Mouse (Mus musculus) neural tube, embryonic 13.5 days (tissue): ENCODE measurements at regions not wholly inside any gene's neighbourhood (a gene's known extent, or its start where the extent isn't known, plus 50 kb on each side); places are given as distances from the start of the nearest gene placed in this dataset.

ENCODE experiments used
- ATAC-seq: fragments of 200-750 bp; cut with Nextera tagmentation; 2 replicates; pipeline ENCODE4 v1.8.0; 2017; ENCODE audit warnings: low read depth, mild to moderate bottlenecking, moderate TSS enrichment, moderate library complexity
- H3K27ac ChIP-seq: fragments of 300-500 bp; sonication (generic); replicated peaks from 2 replicates; pipeline ENCODE4 v1.5.1; 2015; ENCODE audit warnings: moderate library complexity, mild to moderate bottlenecking, inconsistent platforms
- H3K27me3 ChIP-seq: fragments of 300-500 bp; sonication (generic); 2 replicates; pipeline ENCODE4 v1.6.1; 2015; ENCODE audit warnings: mild to moderate bottlenecking, inconsistent platforms
- H3K36me3 ChIP-seq: fragments of 300-500 bp; sonication (generic); 2 replicates; pipeline ENCODE4 v1.6.1; 2015; ENCODE audit warnings: mild to moderate bottlenecking, inconsistent platforms
- H3K4me1 ChIP-seq: fragments of 300-500 bp; sonication (generic); replicated peaks from 2 replicates; pipeline ENCODE4 v1.6.1; 2015; ENCODE audit warnings: inconsistent platforms
- H3K4me2 ChIP-seq: fragments of 300-500 bp; sonication (generic); 2 replicates; pipeline ENCODE4 v1.6.1; 2015; ENCODE audit warnings: inconsistent platforms, mild to moderate bottlenecking, moderate library complexity
- H3K4me3 ChIP-seq: fragments of 300-500 bp; sonication (generic); 2 replicates; pipeline ENCODE4 v1.5.1; 2015; ENCODE audit warnings: mild to moderate bottlenecking, inconsistent platforms
- H3K9ac ChIP-seq: fragments of 300-500 bp; sonication (generic); 2 replicates; pipeline ENCODE4 v1.6.1; 2015; ENCODE audit warnings: moderate library complexity, mild to moderate bottlenecking, inconsistent platforms
- H3K9me3 ChIP-seq: fragments of 300-500 bp; sonication (generic); 2 replicates; pipeline ENCODE4 v1.6.1; 2016; ENCODE audit warnings: inconsistent platforms
- WGBS: fragments of 180-500 bp; shearing (Covaris S2); methylation state at CpG from one replicate; pipeline ENCODE4 v1.1.7; 2015; 5-methylcytosine and 5-hydroxymethylcytosine counted together

DNA sequence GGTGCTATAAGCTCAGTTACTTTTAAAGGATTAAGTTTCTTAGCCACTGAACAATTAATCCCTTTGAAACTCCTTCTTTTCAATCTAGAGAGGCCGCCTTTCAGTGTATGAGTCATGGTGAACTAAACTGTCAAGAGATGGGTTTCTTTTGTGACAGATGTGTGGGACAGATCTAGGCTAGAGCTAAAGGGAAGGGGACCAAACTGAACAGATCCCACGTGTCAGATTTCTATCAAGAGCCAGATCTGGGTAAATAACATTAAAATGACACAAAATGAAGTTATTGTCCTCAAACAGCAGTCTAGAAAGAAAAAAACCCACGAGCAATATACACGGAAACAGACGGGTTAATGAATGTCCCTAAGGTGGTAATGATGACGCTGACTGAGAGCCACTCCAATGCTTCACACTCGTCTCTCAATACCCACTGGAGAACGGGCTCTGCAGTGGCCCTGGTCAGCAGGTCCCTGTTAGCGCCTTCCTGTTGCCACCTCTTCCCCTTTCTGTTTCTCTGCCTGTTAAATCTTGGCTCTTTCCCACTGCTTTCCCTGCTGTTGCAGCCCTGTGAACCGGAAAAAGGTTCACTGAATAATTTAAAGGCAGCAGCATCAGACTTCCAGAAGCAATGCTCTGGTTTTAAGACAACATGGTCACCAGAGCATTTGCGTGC, 52.7 kb upstream of the Rab3gap2 start:
- H3K27ac ChIP-seq = no peak overlapping the region
- peaks cover 5% of the 10 kb centered on the region; the same call in 1 of the 2 replicates for H3K4me1 ChIP-seq
- no peaks in the 10 kb centered on the region for H3K36me3 ChIP-seq
- no peak overlapping the region for H3K9ac ChIP-seq
- ATAC-seq = no peak
- H3K4me2 ChIP-seq = no peak overlapping the region
- H3K27me3 ChIP-seq = no peaks in the 10 kb centered on the region
- 61% methylated on average over 11 of the region's 11 CpGs for WGBS
- H3K4me3 ChIP-seq = no peak overlapping the region
- H3K9me3 ChIP-seq = no peaks in the 10 kb centered on the region

- Histone ChIP-seq H3K4me2 (no peak overlapping the region), H3K36me3 (no peaks in the 10 kb centered on the region), H3K9ac (no peak overlapping the region), H3K27ac (no peak overlapping the region), H3K4me3 (no peak overlapping the region), H3K27me3 (no peaks in the 10 kb centered on the region), H3K9me3 (no peaks in the 10 kb centered on the region), H3K4me1 (peaks cover 5% of the 10 kb centered on the region; the same call in 1 of the 2 replicates)
- no peak for ATAC-seq
- 87% methylated on average over 15 of the region's 15 CpGs for WGBS
Observed at GRCm38 (mm10) chr1:185150431-185151129, 53.3 kb upstream of the Rab3gap2 start.

- Histone ChIP-seq H3K4me2 (no peak overlapping the region), H3K4me3 (no peak overlapping the region), H3K9me3 (no peaks in the 10 kb centered on the region), H3K27me3 (no peaks in the 10 kb centered on the region), H3K4me1 (no peaks in the 10 kb centered on the region), H3K9ac (no peak overlapping the region), H3K36me3 (no peaks in the 10 kb centered on the region), H3K27ac (no peak overlapping the region)
- WGBS = 95% methylated on average over 1 of the region's 1 CpGs
- ATAC-seq = no peak
Observed at GRCm38 (mm10) chr1:185144791-185145190, 59.1 kb upstream of the Rab3gap2 start.

DNA sequence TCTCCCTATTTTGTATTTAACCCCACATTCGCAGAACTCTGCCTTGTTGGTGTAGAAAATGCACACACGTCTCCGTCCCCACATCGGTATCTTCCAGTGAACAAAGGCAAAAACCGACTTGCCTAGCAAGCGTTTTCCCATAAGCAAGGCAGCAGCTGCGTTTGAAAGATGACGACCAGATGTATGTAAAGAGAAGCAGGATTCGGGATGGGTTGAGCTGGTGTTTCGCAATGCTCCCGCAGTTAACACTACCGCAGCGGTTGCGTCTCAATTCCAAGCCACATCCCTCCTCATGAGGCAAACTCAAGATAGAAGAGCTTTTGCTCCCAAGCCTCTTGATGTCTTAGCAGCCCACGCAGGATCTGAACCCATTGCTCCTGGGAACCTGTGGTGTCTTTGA, 59.9 kb upstream of the Rab3gap2 start:
- ATAC-seq = no peak
- no peaks in the 10 kb centered on the region for H3K36me3 ChIP-seq
- no peak overlapping the region for H3K4me2 ChIP-seq
- no peaks in the 10 kb centered on the region for H3K27me3 ChIP-seq
- no peak overlapping the region for H3K9ac ChIP-seq
- H3K4me1 ChIP-seq = no peaks in the 10 kb centered on the region
- H3K27ac ChIP-seq = no peak overlapping the region
- H3K9me3 ChIP-seq = no peaks in the 10 kb centered on the region
- H3K4me3 ChIP-seq = no peak overlapping the region
- 93% methylated on average over 15 of the region's 15 CpGs for WGBS

GRCm38 (mm10) chr1:185140317-185140716, 63.6 kb upstream of the Rab3gap2 start:
- H3K9ac ChIP-seq = no peak overlapping the region
- WGBS = 81% methylated on average over 5 of the region's 5 CpGs
- H3K27me3 ChIP-seq = no peaks in the 10 kb centered on the region
- no peak overlapping the region for H3K4me3 ChIP-seq
- H3K36me3 ChIP-seq = no peaks in the 10 kb centered on the region
- H3K4me1 ChIP-seq = no peaks in the 10 kb centered on the region
- no peaks in the 10 kb centered on the region for H3K9me3 ChIP-seq
- no peak overlapping the region for H3K27ac ChIP-seq
- ATAC-seq = no peak
- no peak overlapping the region for H3K4me2 ChIP-seq

DNA sequence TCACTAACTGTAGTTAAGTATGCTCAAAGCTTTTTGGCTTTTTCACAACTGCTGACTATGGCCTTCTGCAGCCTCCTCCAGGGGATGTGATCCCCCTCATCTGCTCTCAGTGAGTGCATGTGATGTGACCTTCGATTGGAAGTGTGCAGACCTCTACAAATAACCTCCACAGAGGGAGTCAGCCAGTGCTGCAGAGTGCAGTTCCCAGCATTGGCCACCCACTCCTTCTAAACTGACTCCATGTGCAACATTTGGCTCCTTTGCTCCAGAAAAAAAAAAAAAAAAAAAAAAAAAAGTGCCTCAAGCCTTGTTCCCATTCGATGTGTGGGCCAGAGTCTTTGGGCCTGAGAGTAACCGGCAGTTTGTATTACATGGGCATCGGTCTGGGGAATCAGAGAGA, 75.7 kb upstream of the Rab3gap2 start:
- Histone ChIP-seq H3K9me3 (no peaks in the 10 kb centered on the region), H3K36me3 (no peaks in the 10 kb centered on the region), H3K4me2 (no peak overlapping the region), H3K27ac (no peak overlapping the region), H3K4me3 (no peak overlapping the region), H3K9ac (no peak overlapping the region), H3K4me1 (no peaks in the 10 kb centered on the region), H3K27me3 (no peaks in the 10 kb centered on the region)
- 68% methylated on average over 4 of the region's 4 CpGs for WGBS
- ATAC-seq = no peak

DNA sequence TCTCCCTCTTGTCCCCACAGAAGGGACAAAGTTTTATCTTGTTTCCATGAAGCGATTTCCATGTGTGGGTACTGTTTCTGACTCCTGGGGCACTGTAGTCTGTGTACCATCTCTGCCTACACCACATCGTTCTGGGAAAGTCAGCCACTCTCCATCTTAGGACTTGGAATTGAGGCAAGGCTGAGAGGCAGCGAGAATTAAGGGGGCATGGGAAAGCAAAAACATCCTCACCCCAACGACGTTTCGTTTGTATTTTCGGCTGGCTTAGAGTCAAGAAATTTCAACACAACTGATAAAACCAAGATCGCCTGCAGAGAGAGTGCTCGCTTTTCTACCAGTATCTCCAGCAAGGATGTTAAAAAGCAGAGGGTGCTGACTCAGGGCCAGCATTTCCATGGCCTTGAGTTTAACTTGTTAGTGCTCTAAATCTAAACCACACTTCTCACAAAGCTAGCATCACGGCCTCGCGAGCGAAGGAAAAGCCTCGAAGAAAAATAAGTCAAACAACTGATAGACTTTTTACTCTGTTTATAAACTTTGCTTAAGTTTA, 78.1 kb upstream of the Rab3gap2 start:
- ATAC-seq = no peak
- H3K27ac ChIP-seq = no peak overlapping the region
- no peaks in the 10 kb centered on the region for H3K9me3 ChIP-seq
- no peaks in the 10 kb centered on the region for H3K36me3 ChIP-seq
- WGBS = 86% methylated on average over 14 of the region's 14 CpGs
- H3K4me3 ChIP-seq = no peak overlapping the region
- no peak overlapping the region for H3K4me2 ChIP-seq
- H3K4me1 ChIP-seq = no peaks in the 10 kb centered on the region
- H3K27me3 ChIP-seq = no peaks in the 10 kb centered on the region
- H3K9ac ChIP-seq = no peak overlapping the region

- Histone ChIP-seq H3K27ac (no peak overlapping the region), H3K27me3 (no peaks in the 10 kb centered on the region), H3K4me3 (no peak overlapping the region), H3K9me3 (no peaks in the 10 kb centered on the region), H3K4me2 (no peak overlapping the region), H3K36me3 (no peaks in the 10 kb centered on the region), H3K4me1 (no peaks in the 10 kb centered on the region), H3K9ac (no peak overlapping the region)
- no peak for ATAC-seq
- 85% methylated on average over 2 of the region's 2 CpGs for WGBS
Observed at GRCm38 (mm10) chr1:185121552-185121951, 82.4 kb upstream of the Rab3gap2 start.

DNA sequence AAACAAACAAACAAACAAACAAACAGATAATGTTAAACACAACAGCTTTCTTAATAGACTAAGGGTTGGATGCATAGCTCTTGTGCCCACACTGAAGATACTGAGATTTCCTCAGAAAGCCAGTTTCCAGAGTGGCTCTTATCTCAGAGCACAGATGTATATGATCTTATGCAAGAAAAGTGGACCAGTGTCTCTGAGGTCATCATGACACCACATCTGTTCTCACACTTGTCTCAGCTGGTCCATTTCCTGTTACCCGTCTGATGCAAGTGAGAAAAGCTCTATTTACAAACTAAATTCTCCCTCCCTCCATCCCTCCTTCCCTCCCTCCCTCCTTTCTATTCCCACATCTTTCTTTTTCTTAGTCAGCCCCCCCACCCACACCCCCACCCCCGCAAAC, 83.5 kb upstream of the Rab3gap2 start:
- Histone ChIP-seq H3K27me3 (no peaks in the 10 kb centered on the region), H3K36me3 (no peaks in the 10 kb centered on the region), H3K9me3 (no peaks in the 10 kb centered on the region), H3K9ac (no peak overlapping the region), H3K27ac (no peak overlapping the region), H3K4me2 (no peak overlapping the region), H3K4me3 (no peak overlapping the region), H3K4me1 (no peaks in the 10 kb centered on the region)
- WGBS = 75% methylated on average over 2 of the region's 2 CpGs
- ATAC-seq = no peak

DNA sequence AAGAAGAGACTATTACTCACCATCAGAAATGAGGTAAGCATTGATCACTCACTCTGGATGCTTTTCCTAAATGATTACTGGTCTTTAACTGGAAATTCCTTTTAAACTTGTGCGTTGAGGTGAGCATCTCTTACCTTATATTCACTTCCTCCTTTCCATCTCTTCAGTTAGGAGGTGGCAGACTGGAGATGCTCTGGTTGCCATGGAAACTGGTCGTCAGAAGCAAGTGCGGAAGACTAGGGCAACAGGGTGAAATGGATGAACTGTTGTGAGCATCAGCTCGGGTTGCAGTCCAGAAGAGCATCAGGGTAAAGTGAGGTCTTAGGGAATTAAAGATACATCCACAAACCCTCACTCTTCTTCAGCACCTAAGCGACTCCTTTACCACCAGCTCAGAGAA, 86.2 kb upstream of the Rab3gap2 start:
- Histone ChIP-seq H3K27me3 (no peaks in the 10 kb centered on the region), H3K36me3 (no peaks in the 10 kb centered on the region), H3K9me3 (no peaks in the 10 kb centered on the region), H3K4me3 (no peak overlapping the region), H3K4me1 (no peaks in the 10 kb centered on the region), H3K27ac (no peak overlapping the region), H3K4me2 (no peak overlapping the region), H3K9ac (no peak overlapping the region)
- no peak for ATAC-seq
- WGBS = 55% methylated on average over 5 of the region's 5 CpGs

DNA sequence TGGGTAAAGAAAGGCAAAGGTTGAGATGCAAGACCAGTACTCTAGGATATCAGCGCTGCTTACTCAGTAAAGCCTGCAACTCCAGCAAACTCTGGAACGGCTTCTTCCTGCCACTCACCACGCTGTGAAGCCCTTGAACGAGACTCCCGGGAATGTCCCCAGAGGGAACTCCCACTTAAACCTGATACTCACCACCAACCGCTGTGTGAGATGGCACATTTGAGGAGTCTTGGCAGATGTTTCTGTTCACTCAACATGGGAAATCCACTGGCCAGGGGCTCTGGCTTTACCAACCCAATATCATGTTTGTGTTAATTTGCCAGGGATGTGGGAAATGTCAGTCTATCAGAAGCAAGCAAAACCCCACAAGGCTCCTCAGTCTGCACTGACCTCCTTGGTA, 90.2 kb upstream of the Rab3gap2 start:
- Histone ChIP-seq H3K4me2 (no peak overlapping the region), H3K4me1 (no peaks in the 10 kb centered on the region), H3K27me3 (no peaks in the 10 kb centered on the region), H3K9ac (no peak overlapping the region), H3K9me3 (no peaks in the 10 kb centered on the region), H3K4me3 (no peak overlapping the region), H3K36me3 (no peaks in the 10 kb centered on the region), H3K27ac (no peak overlapping the region)
- 85% methylated on average over 6 of the region's 6 CpGs for WGBS
- ATAC-seq = no peak

DNA sequence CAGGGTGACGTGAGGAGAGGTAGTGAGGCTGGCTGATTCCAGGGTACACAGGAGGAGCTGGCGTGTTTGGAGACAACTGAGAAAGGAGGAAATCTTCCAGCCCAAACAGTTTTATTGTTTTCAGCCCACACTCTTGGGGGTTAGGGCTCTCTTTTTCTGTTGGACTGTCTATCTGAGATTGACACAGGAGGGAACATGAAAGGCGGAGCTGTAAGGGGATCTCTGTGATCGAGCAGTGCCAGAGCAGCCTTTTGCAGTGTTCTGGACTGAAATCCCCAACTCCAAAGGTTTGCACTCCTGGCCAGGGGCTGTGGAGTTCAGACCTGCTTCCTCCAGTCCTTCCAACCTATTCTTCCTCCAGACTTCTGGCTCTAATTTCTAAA, 91.9 kb upstream of the Rab3gap2 start:
- WGBS = 72% methylated on average over 4 of the region's 4 CpGs
- no peak for ATAC-seq
- H3K9me3 ChIP-seq = no peaks in the 10 kb centered on the region

More for the DNA sequence above, 91.9 kb upstream of the Rab3gap2 start:
- Histone ChIP-seq H3K9ac (no peak overlapping the region), H3K27me3 (no peaks in the 10 kb centered on the region), H3K4me2 (no peak overlapping the region), H3K36me3 (no peaks in the 10 kb centered on the region), H3K4me1 (no peaks in the 10 kb centered on the region), H3K27ac (no peak overlapping the region), H3K4me3 (no peak overlapping the region)
